ENCODE assay signal across 12 mouse cellular contexts in the genomic region with DNA sequence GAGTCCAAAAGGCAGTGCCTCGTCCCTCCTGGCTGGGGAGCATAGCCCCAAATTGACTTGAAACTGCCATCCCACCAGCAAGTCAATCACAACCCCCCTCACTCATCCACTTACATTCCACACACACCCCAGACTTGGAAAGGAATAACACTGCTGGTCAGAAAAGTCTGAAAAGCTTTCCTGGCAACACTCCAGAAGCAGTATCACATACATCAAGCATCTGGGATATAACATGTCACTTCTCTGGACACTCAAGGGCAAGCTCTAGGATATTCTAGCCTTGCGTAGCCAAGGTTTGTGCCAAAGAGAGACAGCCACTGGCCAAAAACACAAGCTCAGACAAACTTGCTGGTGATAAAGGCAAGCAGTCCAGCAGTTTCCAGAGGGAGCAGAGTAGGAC. TPM values are rescaled to one million over a fixed set of nuclear protein-coding genes. Genes with fewer than 3 reads are reported as not detected.
DNase-seq lines count a peak whose midpoint lies in the region; ATAC-seq and TF ChIP-seq lines count a peak whose summit lies in the region.
"Had no signal": no experiment of that assay in that cellular context is flagged by ENCODE, and none has a peak within 500 bp of the region (broad histone marks: within the 10 kb centered on the region; RNA-seq: fewer than 3 reads in every experiment).

No protein-coding gene starts in this region.

- intact Hi-C loops in heart, postnatal 36 days (cut with DNase I) = no loop called here
- intact Hi-C loops in gastrocnemius, postnatal 14 days (cut with DNase I; ENCODE audit: low total_unique reads) = no loop called here

- H3K27ac ChIP-seq in heart, embryonic 11.5 days (ENCODE audit: low read depth, low read length) = peak overlapping the region; percentile 57
- H3K27ac ChIP-seq in liver, embryonic 12.5 days = peak overlapping the region; percentile 80
- no peak overlapping the region for H3K27ac ChIP-seq in bone marrow, adult 2 months (ENCODE audit: control insufficient read depth, insufficient read depth, low read depth, low read length, poor library complexity)
- peak overlapping the region; percentile 76 for H3K27ac ChIP-seq in liver, embryonic 15.5 days (replicated peaks)

- no peak for TF ChIP-seq POLR2A in bone marrow, adult 2 months (IDR thresholded peaks at IDR 0.05; ENCODE audit: borderline replicate concordance, control insufficient read depth, low read depth, low read length)

- no peak for ATAC-seq in heart, embryonic 11.5 days (replicated peaks; ENCODE audit: insufficient number of reproducible peaks, low FRiP score, low TSS enrichment)
- no peak for ATAC-seq in liver, embryonic 12.5 days
- ATAC-seq in liver, embryonic 15.5 days (ENCODE audit: insufficient read depth) = no peak
- ATAC-seq: forebrain, embryonic 16.5 days had no signal

- no peaks in the 10 kb centered on the region for H3K36me3 ChIP-seq in heart, embryonic 11.5 days (ENCODE audit: control insufficient read depth, insufficient read depth, low read length)
- peaks cover 17% of the 10 kb centered on the region for H3K36me3 ChIP-seq in liver, embryonic 12.5 days
- peaks cover 3% of the 10 kb centered on the region; the same call in 1 of the 2 replicates for H3K36me3 ChIP-seq in liver, embryonic 15.5 days (replicated peaks)

- H3K4me3 ChIP-seq in heart, embryonic 11.5 days (ENCODE audit: low read depth, low read length) = no peak overlapping the region
- H3K4me3 ChIP-seq in liver, embryonic 12.5 days = peak overlapping the region; percentile 33
- H3K4me3 ChIP-seq in bone marrow, adult 2 months (replicated peaks; ENCODE audit: control insufficient read depth, low read depth, low read length) = peak overlapping the region; percentile 21
- peak overlapping the region; percentile 39 for H3K4me3 ChIP-seq in liver, embryonic 15.5 days (replicated peaks)

- no peaks in the 10 kb centered on the region for H3K9me3 ChIP-seq in heart, embryonic 11.5 days (replicated peaks; ENCODE audit: control insufficient read depth, low read length)
- H3K9me3 ChIP-seq in liver, embryonic 12.5 days (replicated peaks) = no peaks in the 10 kb centered on the region
- no peaks in the 10 kb centered on the region for H3K9me3 ChIP-seq in liver, embryonic 15.5 days (replicated peaks)

- peak overlapping the region; percentile 27 for H3K4me2 ChIP-seq in heart, embryonic 11.5 days
- peak overlapping the region; percentile 49 for H3K4me2 ChIP-seq in liver, embryonic 12.5 days
- peak overlapping the region; percentile 49; the same call in 1 of the 2 replicates for H3K4me2 ChIP-seq in liver, embryonic 15.5 days

- TF ChIP-seq CTCF in bone marrow, adult 2 months (IDR thresholded peaks at IDR 0.05; ENCODE audit: control insufficient read depth, insufficient read depth, low read length) = no peak

- H3K4me1 ChIP-seq in heart, embryonic 11.5 days (ENCODE audit: control insufficient read depth, insufficient read depth, low read length) = peaks cover 24% of the 10 kb centered on the region
- peaks cover 51% of the 10 kb centered on the region for H3K4me1 ChIP-seq in liver, embryonic 12.5 days
- H3K4me1 ChIP-seq in bone marrow, adult 2 months (ENCODE audit: control insufficient read depth, insufficient read depth, low read length) = no peaks in the 10 kb centered on the region
- peaks cover 49% of the 10 kb centered on the region for H3K4me1 ChIP-seq in liver, embryonic 15.5 days (replicated peaks)

- 55% methylated on average over 2 of the region's 2 CpGs for WGBS in heart, embryonic 11.5 days (ENCODE audit: insufficient replicate concordance)
- WGBS in liver, embryonic 12.5 days (ENCODE audit: insufficient replicate concordance) = 81% methylated on average over 2 of the region's 2 CpGs
- WGBS in bone marrow, adult 2 months = 85% methylated on average over 2 of the region's 2 CpGs
- 89% methylated on average over 2 of the region's 2 CpGs for WGBS in liver, embryonic 15.5 days (ENCODE audit: insufficient replicate concordance)

- H3K27me3 ChIP-seq in heart, embryonic 11.5 days (ENCODE audit: control insufficient read depth, insufficient read depth, low read length) = no peaks in the 10 kb centered on the region
- no peaks in the 10 kb centered on the region for H3K27me3 ChIP-seq in liver, embryonic 12.5 days (replicated peaks)
- H3K27me3 ChIP-seq in liver, embryonic 15.5 days = no peaks in the 10 kb centered on the region

- DNase-seq in heart, postnatal 36 days = no peak
- DNase-seq in liver = no peak
- DNase-seq in gastrocnemius, postnatal 14 days = no peak
- no peak for DNase-seq in layer of hippocampus, adult 9-10 months (ENCODE audit: low spot score)
- DNase-seq: cerebellum, adult 2 months; layer of hippocampus, postnatal 36 days; thymus, postnatal 25 days had no signal

- no peak overlapping the region for H3K9ac ChIP-seq in heart, embryonic 11.5 days (ENCODE audit: low read depth, low read length)
- H3K9ac ChIP-seq in liver, embryonic 12.5 days = peak overlapping the region; percentile 18; the same call in 1 of the 2 replicates
- peak overlapping the region; percentile 19; the same call in 1 of the 2 replicates for H3K9ac ChIP-seq in liver, embryonic 15.5 days

RNA-seq across cellular contexts. Expression of a gene that starts 35.7 kb away (rescaled TPM):
- 48.3 and 50.3 TPM in 2 replicates for polyA plus RNA-seq in heart, embryonic 11.5 days (2014; fragmentation: Nextera tagmentation; extraction: Ambion mirVana)
- total RNA-seq in heart, postnatal 36 days (2021) = 10 to 100 TPM; 43.6 to 43.8 TPM
- polyA plus RNA-seq in liver, embryonic 12.5 days (2016; fragmentation: Nextera tagmentation; extraction: Ambion mirVana) = 62.9 and 64.6 TPM in 2 replicates
- polyA plus RNA-seq in bone marrow, adult 2 months (2011; ENCODE audit: insufficient read depth, insufficient read length, low replicate concordance, missing spikeins) = 28.2 and 34.3 TPM in 2 replicates
- 66.1 and 70.2 TPM in 2 replicates for polyA plus RNA-seq in liver, embryonic 15.5 days (2015; fragmentation: Nextera tagmentation; extraction: Ambion mirVana)
- total RNA-seq in gastrocnemius, postnatal 14 days (2021) = 10 to 100 TPM; 26.6 to 32.0 TPM
